Mouse (Mus musculus) urinary bladder, postnatal 36 days (tissue): ENCODE measurements around the gene Tex22.

Experiments used
- DNase-seq, 2 experiments: peaks; one replicate each; pipeline ENCODE4 v3.0.0; 2022; ENCODE audit warnings: low spot score in 2 of 2, mixed read lengths in 1 of 2

Tex22 gene

GRCm38 (mm10) chr12:113137260-113138213 lies 63.2 kb downstream of the Tex22 start:
- no peak for DNase-seq

GRCm38 (mm10) chr12:113138291-113138690 lies 64.0 kb downstream of the Tex22 start:
- no peak for DNase-seq
